Mouse (Mus musculus) left cerebral cortex, adult 2 months (tissue): Measurements from ENCODE around the gene Ltbp3. TPM values are rescaled to one million over a fixed set of nuclear protein-coding genes. Genes with fewer than 3 reads are reported as not detected.

Experiments used
- DNase-seq, 2 experiments: peaks; one replicate each; pipeline ENCODE4 v3.0.0; 2021 to 2022; ENCODE audit warnings: low spot score in 2 of 2, mixed read lengths in 1 of 2; ENCODE audit errors: extremely low spot score in 1 of 2
- H3K27ac ChIP-seq: fragments of 200-600 bp; 2 replicates; pipeline ENCODE4 v1.8.1; 2022
- H3K4me3 ChIP-seq: fragments of 200-600 bp; 2 replicates; pipeline ENCODE4 v1.8.1; 2022
- CTCF ChIP-seq: fragments of 200-600 bp; IDR thresholded peaks from 2 replicates; pipeline ENCODE4 v1.8.1; 2022; ENCODE audit warnings: antibody characterized with exemption, mild to moderate bottlenecking, moderate library complexity
- intact Hi-C: fragments of 180-260 bp; cut with DNase I; formaldehyde crosslinking; loops from one replicate; pipeline ENCODE4 v1.15.1; 2025
- total RNA-seq, 2 experiments: library from RNA; stranded (reverse); gene quantifications; 2 replicates each; pipeline ENCODE4 v1.2.3; 2021

Gene Ltbp3
- total RNA-seq, 2 experiments from 2014 or later, result 38.9 to 43.1 TPM

DNA sequence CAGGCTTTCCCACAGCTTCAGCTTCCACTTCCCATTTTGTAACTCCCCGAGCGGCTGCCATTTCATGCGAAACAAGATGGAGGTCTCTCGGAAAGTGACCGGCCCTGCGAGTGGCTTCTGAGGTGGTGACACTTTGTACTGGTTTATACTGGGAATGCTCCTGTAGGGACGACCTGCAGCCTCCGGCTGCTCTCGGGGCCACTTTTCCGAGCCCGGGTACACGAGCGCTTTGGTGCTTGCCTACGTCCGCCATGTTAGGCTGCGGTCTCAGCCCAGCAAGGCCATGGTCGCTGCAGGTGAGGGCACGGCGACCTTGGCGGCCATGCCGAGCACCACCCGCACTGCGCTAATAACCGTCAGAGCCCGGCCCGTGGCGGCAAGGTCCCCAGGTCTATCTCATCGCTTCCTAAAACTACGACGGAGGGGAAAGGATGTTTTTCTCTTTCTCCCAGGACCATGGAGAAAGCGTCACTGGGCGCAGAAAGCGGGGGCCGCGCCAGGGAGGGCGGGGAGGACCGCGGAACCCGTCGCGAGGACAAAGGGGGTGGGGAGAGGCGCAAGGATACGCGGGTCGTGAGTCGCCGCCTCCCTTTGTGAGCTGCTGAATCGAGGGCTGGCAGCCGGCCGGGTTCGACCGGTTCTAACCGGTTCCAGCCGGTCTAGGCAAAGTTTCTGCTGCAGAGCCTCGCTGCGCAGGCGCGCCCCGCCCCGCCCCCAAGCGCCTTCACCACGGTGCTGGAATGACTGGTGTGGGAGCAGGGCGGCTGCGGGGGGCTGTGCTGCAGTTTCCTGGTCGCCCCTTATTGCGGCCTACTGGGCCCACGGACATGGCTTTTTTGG is 62.6 kb downstream of the Ltbp3 start:
- peak overlapping the region; percentile 100 for H3K27ac ChIP-seq
- no peak for TF ChIP-seq CTCF
- intact Hi-C loops, result loop anchor here (1.0 to 2.0 kb wide), 3 partner anchors 9 to 43 kb away; no protein-coding TSS in a partner anchor
- DNase-seq, result peak; percentile 99
- peak overlapping the region; percentile 82 for H3K4me3 ChIP-seq

DNA sequence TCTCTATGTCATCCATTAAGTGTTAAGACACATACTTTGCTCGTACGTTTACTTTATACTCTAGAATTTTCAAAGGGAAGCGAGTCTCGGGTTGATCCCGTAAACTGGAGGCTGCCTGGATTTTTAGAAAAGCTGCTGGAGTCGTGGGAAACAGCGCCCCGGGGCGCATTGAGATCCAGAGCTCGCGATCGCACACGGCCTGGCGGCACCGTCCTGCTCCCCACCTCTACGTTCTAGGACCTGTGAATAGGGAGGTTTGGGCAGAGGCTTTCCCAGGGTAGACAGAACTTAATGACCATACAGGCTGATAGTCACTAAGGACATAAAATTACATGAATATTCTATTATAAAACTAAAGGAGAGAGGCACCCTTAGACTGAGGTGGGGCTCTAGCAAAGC is 63.2 kb downstream of the Ltbp3 start:
- TF ChIP-seq CTCF, result no peak
- H3K27ac ChIP-seq, result peak overlapping the region; percentile 100
- no peak for DNase-seq
- peak overlapping the region; percentile 37 for H3K4me3 ChIP-seq
- intact Hi-C loops, result loop anchor here (1.0 to 2.0 kb wide), 3 partner anchors 8 to 42 kb away; no protein-coding TSS in a partner anchor

DNA sequence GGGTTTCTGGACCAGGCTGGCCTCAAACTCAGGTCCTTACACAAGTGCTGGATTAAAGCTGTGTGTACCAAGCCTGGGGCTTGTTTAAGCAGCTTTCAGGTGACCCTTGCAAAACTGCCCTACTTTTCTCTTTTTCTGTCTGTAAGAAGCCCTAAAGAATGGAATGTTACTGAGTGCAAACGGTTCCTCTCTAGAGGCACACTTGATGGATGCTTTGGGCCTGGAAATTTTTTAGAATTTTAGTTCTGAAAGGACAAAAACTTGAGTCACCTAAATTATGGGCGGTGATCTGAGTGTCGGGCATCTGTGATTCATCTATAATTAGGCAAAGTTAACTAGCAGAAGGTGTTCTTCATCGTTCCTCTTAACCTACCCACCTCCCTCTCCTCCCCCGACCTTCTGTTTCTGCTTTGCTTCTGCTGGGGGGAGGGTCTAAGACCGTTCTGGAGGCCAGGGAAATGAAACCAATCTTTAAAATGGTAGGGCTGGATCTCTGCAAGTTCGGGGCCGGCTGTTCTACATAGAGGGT is 63.7 kb downstream of the Ltbp3 start:
- H3K4me3 ChIP-seq, result 0 out of 2 replicates have a peak overlapping the region, but pooled peaks have one; percentile 37
- H3K27ac ChIP-seq, result peak overlapping the region; percentile 100
- TF ChIP-seq CTCF, result no peak
- intact Hi-C loops, result no loop called here
- peak in 1 of 2 experiments; percentile 73 for DNase-seq

DNA sequence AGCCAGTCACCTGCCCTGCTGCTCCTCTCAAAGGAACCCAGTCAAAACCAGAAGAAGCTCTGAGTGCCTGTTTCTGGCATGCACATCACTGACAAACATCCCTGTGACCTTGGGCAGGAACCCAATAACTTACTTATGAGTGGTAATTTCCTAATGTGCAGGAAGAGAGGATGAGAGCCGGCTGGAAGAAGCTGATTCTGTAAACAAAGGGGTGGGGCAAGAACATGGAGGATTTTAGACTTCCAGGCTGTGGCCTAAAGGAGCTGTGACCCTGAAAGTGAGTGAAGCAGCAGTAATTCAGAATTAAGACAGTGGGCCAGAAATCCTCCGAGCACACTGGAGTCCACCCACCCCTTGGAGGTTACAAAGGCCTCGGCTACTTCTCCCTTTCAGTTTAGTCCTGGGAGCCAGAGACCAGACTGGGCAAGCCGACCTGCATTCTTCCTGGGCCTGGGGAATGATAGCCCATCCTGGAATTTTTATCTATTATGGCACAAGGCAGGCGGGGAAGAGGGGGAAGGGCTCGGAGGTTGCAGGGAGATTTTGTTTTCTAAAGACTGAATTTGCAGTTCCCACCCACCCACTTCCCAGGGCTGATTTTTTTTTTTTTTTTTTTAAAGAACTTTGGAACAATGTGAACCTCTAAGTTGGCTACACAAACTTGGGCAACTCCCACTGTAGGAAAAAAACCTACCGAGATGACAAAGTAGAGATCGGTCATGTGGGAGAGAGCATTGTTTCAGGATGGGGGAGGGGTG is 65.5 kb downstream of the Ltbp3 start:
- TF ChIP-seq CTCF, result no peak
- DNase-seq, result peak; percentile 44 to 53
- no peak overlapping the region for H3K4me3 ChIP-seq
- intact Hi-C loops, result no loop called here
- H3K27ac ChIP-seq, result peak overlapping the region; percentile 100

DNA sequence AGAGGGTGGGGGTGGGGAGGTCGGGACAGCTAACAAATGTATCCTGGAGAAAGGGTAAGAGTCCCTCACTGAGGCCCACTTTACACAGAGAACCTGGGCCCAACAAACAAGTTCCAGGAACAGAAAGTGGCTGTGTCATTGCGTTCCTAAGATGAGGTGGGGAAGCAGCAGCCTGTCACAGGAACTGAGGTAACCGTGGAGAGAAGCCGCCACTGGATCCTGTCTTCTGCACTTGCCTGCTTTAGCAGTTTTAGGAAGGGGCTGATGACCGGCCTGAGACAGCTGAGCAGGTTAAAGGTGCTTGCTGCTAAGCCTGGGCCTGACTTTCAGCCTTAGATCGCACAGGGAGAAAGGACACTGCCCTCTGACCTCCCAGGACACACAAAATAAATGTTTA is 66.1 kb downstream of the Ltbp3 start:
- H3K27ac ChIP-seq, result peak overlapping the region; percentile 100
- no peak for TF ChIP-seq CTCF
- no peak overlapping the region for H3K4me3 ChIP-seq
- no peak for DNase-seq
- intact Hi-C loops, result no loop called here

DNA sequence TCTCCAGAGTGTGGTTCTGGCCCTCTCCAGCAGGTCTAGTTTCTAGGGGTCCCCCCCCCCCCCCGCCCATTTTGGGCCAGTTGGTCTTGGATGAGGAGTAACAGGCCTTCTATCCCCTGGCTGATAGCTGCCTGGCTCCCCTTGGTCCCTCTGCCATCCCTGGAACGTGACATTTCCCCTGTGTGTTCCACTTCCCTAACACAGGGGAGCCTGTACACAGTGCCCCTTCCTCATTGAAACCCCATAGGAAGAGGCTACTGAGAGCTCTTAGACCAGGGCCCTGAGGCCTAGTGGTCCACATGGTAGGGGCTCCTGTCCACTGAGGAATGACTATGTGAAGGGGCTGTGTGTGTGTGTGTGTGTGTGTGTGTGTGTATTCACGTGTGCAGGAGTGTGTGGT is 67.0 kb downstream of the Ltbp3 start:
- Histone ChIP-seq H3K27ac (peak overlapping the region; percentile 100), H3K4me3 (no peak overlapping the region)
- no peak for DNase-seq
- intact Hi-C loops, result no loop called here
- no peak for TF ChIP-seq CTCF

Other genes starting within 250 kb of the Ltbp3 start
- 1 to 10 TPM; 8.0 to 9.2 TPM for gene 1700020D05Rik, start 237.1 kb upstream of the Ltbp3 start, total RNA-seq
- gene Snx32, start 230.4 kb upstream of the Ltbp3 start, total RNA-seq, result 10 to 100 TPM; 81.5 to 89.0 TPM
- not detected for gene Ovol1, start 180.3 kb upstream of the Ltbp3 start, total RNA-seq
- gene Ap5b1, start 172.9 kb upstream of the Ltbp3 start, total RNA-seq, result 1 to 10 TPM; 5.4 to 6.0 TPM
- gene Rnaseh2c, start 139.0 kb upstream of the Ltbp3 start, total RNA-seq, result 10 to 100 TPM; 77.7 to 82.4 TPM
- gene Kat5, start 130.7 kb upstream of the Ltbp3 start, total RNA-seq, result 10 to 100 TPM; 94.3 to 99.2 TPM
- 10 to 100 TPM; 23.4 to 25.4 TPM for gene Rela, start 103.4 kb upstream of the Ltbp3 start, total RNA-seq
- gene Sipa1, start 77.2 kb upstream of the Ltbp3 start, total RNA-seq, result 10 to 100 TPM; 18.2 to 19.0 TPM
- gene Map3k11, start 52.2 kb upstream of the Ltbp3 start, total RNA-seq, result 10 to 100 TPM; 16.2 to 17.0 TPM
- 10 to 100 TPM; 77.5 to 80.0 TPM for gene Pcnx3, start 52.0 kb upstream of the Ltbp3 start, total RNA-seq
- gene Kcnk7, start 36.5 kb upstream of the Ltbp3 start, total RNA-seq, result not detected
- gene Ehbp1l1, start 14.6 kb upstream of the Ltbp3 start, total RNA-seq, result 10 to 100 TPM; 21.1 to 30.7 TPM
- gene Fam89b, start 11.3 kb upstream of the Ltbp3 start, total RNA-seq, result 10 to 100 TPM; 27.5 to 32.4 TPM
- gene Scyl1, start 30.5 kb downstream of the Ltbp3 start, total RNA-seq, result 10 to 100 TPM; 92.0 to 98.0 TPM
- 10 to 100 TPM; 10.1 to 13.4 TPM for gene Frmd8, start 134.4 kb downstream of the Ltbp3 start, total RNA-seq
- gene Slc25a45, start 136.9 kb downstream of the Ltbp3 start, total RNA-seq, result 1 to 10 TPM; 2.5 to 2.7 TPM
- gene Tigd3, start 153.2 kb downstream of the Ltbp3 start, total RNA-seq, result 1 to 10 TPM; 4.3 to 4.7 TPM
- 100 to 1,000 TPM in 1 of 2 experiments, 10 to 100 TPM in 1; 94.8 to 100 TPM for gene Dpf2, start 172.1 kb downstream of the Ltbp3 start, total RNA-seq
- 1 to 10 TPM; 4.7 to 4.9 TPM for gene Cdc42ep2, start 183.9 kb downstream of the Ltbp3 start, total RNA-seq
- 1 to 10 TPM; 5.0 to 6.4 TPM for gene Pola2, start 223.3 kb downstream of the Ltbp3 start, total RNA-seq
- gene Slc22a20, start 245.2 kb downstream of the Ltbp3 start, total RNA-seq, result not detected